Mouse (Mus musculus) gastrocnemius, postnatal 36 days (tissue): ENCODE measurements around the gene Gabrb2. TPM values are rescaled to one million over a fixed set of nuclear protein-coding genes. Genes with fewer than 3 reads are reported as not detected.

Source experiments
- total RNA-seq, 2 experiments: library from RNA; stranded (reverse); gene quantifications; 2 replicates each; pipeline ENCODE4 v1.2.3; 2021

Gene Gabrb2
- total RNA-seq, 2 experiments from 2014 or later = 0.30 to 0.36 TPM

Other genes with a start within 250 kb of the Gabrb2 start
- gene Gabra1, start 236.8 kb upstream of the Gabrb2 start, total RNA-seq = under 1 TPM; 0.79 to 0.84 TPM
- not detected for gene Gabra6, start 98.7 kb upstream of the Gabrb2 start, total RNA-seq